Mouse (Mus musculus): ENCODE results near the gene Ehbp1. TPM values are rescaled to one million over a fixed set of nuclear protein-coding genes. Genes with fewer than 3 reads are reported as not detected.

Ehbp1 gene
- polyA plus RNA-seq, 1 experiment from 2014 or later, result 6.7 TPM

DNA sequence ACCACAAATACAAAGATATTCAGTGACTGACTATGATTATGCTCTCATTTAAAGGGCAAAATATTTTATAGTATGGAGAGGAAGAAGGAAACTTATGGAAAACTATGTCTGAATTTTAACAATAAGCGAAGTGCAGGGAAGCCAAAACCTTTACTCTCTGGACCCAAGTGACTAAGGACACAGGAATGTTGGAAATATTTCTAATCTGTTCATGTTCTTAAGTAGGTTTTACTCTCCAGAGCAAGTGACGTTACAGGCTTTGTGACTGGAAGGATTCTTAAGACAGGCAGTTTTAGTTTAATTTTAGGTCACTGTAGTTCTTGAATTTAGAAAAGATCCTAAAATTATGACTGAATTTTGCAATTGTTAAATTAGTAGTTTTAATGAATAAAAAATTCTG lies 333.3 kb downstream of the Ehbp1 start:
- DNase-seq (ENCODE audit: low spot score), result no peak
- Histone ChIP-seq H3K27me3 (replicated peaks; ENCODE audit: low read depth, poor library complexity, severe bottlenecking) (peaks cover 74% of the 10 kb centered on the region), H3K36me3 (replicated peaks) (no peaks in the 10 kb centered on the region), H3K4me1 (peaks cover 35% of the 10 kb centered on the region), H3K9me3 (no peaks in the 10 kb centered on the region), H3K4me3 (peak overlapping the region; percentile 45), H3K27ac (replicated peaks) (no peak overlapping the region)
- WGBS, result 9% methylated on average over 2 of the region's 2 CpGs

DNA sequence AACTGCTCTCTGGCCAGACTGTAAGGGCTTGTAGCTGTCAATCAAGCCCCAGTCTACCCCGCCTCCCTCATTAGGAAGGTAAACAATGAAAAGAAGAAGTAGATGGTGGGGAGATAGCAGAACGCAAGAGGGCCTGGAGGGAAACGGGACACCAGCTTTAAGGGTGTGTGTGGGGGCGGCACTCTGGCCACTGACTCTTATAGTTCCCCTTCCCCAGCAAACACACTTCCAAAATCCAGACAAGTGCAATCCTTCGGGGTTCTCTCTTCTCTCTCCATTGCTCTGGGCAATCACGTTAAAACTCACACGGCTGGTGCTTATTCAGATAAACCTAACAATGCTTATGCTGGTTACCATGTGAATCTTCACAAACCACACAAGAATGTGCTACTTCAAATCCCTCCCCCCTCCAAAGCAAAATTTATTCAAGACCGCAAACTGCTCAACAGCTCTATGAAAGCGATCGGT lies 333.9 kb downstream of the Ehbp1 start:
- H3K27me3 ChIP-seq (replicated peaks; ENCODE audit: low read depth, poor library complexity, severe bottlenecking), result peaks cover 80% of the 10 kb centered on the region
- H3K4me1 ChIP-seq, result peaks cover 41% of the 10 kb centered on the region
- WGBS, result under 1% methylated on average over 10 of the region's 10 CpGs
- peak; percentile 51 for DNase-seq (ENCODE audit: low spot score)
- H3K36me3 ChIP-seq (replicated peaks), result no peaks in the 10 kb centered on the region
- H3K27ac ChIP-seq (replicated peaks), result peak overlapping the region; percentile 72
- peak overlapping the region; percentile 45 for H3K4me3 ChIP-seq
- H3K9me3 ChIP-seq, result no peaks in the 10 kb centered on the region

DNA sequence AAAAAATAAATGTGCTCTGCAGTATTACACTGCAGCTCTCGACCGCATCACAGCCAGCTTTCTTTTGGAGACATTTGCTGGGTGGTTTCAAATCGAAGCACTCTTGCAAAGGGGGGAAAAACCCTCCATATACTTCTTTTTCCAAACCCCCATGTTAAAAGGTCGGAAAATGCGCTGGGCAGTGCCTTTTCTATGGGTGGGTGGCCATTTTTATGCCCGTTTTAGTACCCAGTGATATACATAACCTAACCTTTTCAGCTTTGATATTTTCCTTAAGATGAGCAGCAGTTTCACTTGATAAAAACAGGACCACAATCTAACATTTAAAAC lies 334.3 kb downstream of the Ehbp1 start:
- under 1% methylated on average over 6 of the region's 6 CpGs for WGBS
- Histone ChIP-seq H3K4me3 (peak overlapping the region; percentile 45), H3K9me3 (no peaks in the 10 kb centered on the region), H3K4me1 (peaks cover 46% of the 10 kb centered on the region), H3K36me3 (replicated peaks) (no peaks in the 10 kb centered on the region), H3K27ac (replicated peaks) (peak overlapping the region; percentile 72), H3K27me3 (replicated peaks; ENCODE audit: low read depth, poor library complexity, severe bottlenecking) (peaks cover 85% of the 10 kb centered on the region)
- no peak for DNase-seq (ENCODE audit: low spot score)

DNA sequence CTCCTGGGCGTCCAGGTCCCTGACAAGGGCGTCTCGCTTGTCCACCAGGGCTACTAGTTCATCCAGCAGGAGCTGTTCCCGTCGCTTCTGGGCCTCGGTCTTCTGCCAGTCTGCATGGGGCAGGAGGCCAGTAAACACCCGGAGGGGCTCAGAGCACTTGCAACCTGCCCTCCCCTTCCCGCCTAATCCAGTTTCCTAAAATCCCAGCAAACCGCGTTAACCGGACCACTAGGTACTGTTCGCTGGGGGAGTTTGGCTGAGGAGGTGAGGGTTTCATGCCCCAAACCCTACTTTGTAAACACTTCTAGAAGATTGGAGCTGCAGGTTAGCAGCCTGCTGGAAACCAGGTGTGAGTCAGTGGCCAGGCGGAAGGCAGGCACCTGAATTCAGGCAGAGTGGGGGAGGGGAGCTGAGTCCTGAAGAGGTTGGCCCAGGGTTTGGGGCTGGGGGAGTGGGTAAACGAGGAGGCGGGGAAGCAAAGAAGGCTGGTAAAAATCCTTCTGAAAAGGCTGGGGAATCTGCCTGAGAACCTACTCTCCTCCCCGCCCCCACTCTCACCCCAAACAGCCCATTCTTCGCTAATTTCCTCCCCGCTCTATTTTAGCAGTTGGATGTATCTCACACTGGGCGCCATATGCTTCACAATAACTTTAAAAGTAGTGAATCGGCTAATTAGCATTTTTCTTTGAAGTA lies 334.9 kb downstream of the Ehbp1 start:
- WGBS, result under 1% methylated on average over 20 of the region's 20 CpGs
- H3K27ac ChIP-seq (replicated peaks), result peak overlapping the region; percentile 72
- H3K27me3 ChIP-seq (replicated peaks; ENCODE audit: low read depth, poor library complexity, severe bottlenecking), result peaks cover 90% of the 10 kb centered on the region
- peak overlapping the region; percentile 45 for H3K4me3 ChIP-seq
- H3K36me3 ChIP-seq (replicated peaks), result no peaks in the 10 kb centered on the region
- H3K4me1 ChIP-seq, result peaks cover 51% of the 10 kb centered on the region
- H3K9me3 ChIP-seq, result no peaks in the 10 kb centered on the region
- DNase-seq (ENCODE audit: low spot score), result peak; percentile 69

DNA sequence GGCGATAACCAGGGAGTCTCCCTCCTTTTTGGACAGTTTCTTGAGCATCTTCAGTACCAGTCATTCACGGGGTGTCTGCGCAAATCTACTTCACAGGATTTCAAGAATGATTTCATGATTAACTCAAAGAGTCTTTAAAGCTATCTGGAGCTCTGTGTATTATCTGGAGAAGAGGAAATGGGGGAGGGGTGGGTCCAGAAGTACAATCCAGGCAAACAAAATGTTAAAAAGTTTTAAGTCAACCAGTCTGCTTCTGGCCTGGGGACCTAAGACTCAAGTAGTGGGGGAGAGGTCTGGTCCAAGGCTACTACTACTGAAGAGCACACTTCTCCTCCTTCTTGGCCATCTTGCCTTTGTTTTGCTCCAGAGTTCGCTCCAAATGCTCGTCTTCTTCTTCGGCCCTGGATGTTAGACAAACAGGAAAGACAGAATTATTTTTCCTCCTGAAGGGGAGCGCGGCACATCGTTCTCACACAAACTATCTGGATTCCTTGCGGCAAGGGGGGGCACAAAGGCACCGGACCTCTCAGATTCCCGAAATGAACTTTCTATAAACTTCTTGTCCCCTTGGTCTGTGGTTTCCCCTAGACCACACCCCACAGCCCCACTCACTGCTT lies 335.5 kb downstream of the Ehbp1 start:
- Histone ChIP-seq H3K27ac (replicated peaks) (peak overlapping the region; percentile 72), H3K36me3 (replicated peaks) (no peaks in the 10 kb centered on the region), H3K4me3 (peak overlapping the region; percentile 45), H3K4me1 (peaks cover 57% of the 10 kb centered on the region), H3K27me3 (replicated peaks; ENCODE audit: low read depth, poor library complexity, severe bottlenecking) (peaks cover 96% of the 10 kb centered on the region), H3K9me3 (no peaks in the 10 kb centered on the region)
- no peak for DNase-seq (ENCODE audit: low spot score)
- 6% methylated on average over 12 of the region's 12 CpGs for WGBS

DNA sequence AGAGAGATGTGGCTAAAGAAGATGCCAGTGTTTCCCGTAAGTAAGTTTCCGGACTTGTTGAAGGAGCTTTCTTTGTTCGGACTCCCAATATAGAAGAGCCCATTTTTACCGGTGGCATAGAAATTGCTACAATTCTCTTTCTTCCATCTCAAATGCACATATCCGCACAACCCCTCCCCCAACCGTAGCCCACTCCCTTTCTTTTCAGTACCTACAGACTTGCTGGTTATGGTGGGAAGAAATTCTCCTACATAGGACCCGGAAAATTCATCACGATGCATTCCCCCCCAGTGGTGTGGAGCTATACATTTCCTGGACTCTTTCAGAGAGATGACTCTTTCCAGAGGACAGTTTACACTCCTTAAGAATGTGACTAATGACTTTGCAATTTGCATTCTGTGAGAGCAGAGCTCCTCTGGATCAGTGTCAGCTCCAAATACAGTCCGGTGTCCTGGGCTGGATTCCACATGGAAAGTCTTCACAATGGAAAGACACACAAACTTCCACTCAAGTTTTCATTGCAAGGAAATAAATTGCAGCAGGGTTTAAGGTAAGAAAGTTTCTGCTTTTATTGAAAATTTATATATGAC lies 336.7 kb downstream of the Ehbp1 start:
- Histone ChIP-seq H3K4me3 (peak overlapping the region; percentile 73), H3K27me3 (replicated peaks; ENCODE audit: low read depth, poor library complexity, severe bottlenecking) (peaks cover 97% of the 10 kb centered on the region)
- WGBS, result 3% methylated on average over 9 of the region's 9 CpGs

DNA sequence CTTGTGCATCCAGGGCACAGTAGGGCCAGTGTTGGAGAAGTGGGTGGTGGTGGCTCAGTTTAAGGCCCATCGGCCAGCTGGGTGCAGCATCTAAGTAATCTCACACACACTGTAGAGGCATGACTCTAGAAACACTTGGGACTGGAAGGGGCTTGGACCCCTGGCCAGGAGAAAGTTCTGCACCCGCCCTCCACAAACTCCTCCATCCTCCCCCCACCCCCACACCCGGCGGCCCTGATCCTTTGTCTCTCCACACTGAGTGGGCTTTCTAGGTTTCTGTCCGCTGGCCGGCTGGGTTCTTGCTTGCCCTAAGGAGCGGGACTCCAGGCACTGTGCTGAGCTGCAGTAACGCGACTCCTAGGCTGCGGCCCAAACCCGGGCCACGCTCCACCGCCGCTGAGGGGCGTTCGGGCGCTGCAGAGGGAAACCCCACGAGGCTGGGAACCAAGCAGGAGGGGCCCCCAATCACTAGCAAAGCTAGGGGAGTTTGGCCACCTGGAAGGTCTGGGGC lies 337.7 kb downstream of the Ehbp1 start:
- Histone ChIP-seq H3K27ac (replicated peaks) (peak overlapping the region; percentile 74), H3K9me3 (no peaks in the 10 kb centered on the region), H3K4me1 (peaks cover 71% of the 10 kb centered on the region), H3K27me3 (replicated peaks; ENCODE audit: low read depth, poor library complexity, severe bottlenecking) (peaks cover 98% of the 10 kb centered on the region), H3K36me3 (replicated peaks) (no peaks in the 10 kb centered on the region), H3K4me3 (peak overlapping the region; percentile 73)
- WGBS, result 1% methylated on average over 18 of the region's 18 CpGs
- peak; percentile 76 for DNase-seq (ENCODE audit: low spot score)

More for the DNA sequence above, 336.7 kb downstream of the Ehbp1 start:
- Histone ChIP-seq H3K9me3 (no peaks in the 10 kb centered on the region), H3K36me3 (replicated peaks) (no peaks in the 10 kb centered on the region), H3K27ac (replicated peaks) (no peak overlapping the region), H3K4me1 (peaks cover 69% of the 10 kb centered on the region)
- DNase-seq (ENCODE audit: low spot score), result peak; percentile 50

DNA sequence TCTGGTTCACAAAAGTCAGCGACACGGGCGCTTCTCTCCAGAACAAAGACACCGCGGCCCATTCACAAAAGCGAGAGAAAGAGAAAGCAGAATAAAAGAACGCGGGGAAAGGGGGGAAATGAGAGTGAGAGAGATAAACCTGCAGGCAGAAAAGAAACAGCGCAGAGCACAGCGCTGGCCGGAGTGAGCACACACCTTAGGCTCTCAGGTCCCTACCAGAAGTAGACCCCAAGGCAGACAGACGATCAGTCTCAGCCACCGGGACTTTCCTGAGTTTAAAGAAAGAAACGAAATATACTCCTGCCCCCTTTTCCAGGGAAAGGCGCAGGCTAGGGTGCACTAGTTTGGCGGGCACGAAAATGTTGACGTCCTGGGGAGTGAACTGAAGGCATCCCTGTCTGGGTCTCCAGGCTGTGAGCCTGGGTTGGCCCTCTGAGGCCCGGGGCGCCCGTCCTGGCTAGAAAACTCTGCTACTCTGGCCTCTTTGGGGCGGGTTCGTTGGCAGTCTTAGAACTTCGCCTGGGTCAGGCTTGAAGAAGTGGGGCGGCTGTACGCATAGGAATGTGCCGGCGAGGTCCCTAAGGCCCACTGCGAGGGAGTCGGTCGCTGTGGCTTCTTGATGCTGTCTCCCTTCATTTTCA lies 338.6 kb downstream of the Ehbp1 start:
- peak overlapping the region; percentile 85 for H3K27ac ChIP-seq (replicated peaks)
- H3K27me3 ChIP-seq (replicated peaks; ENCODE audit: low read depth, poor library complexity, severe bottlenecking), result peaks cover 100% of the 10 kb centered on the region
- peaks cover 69% of the 10 kb centered on the region for H3K4me1 ChIP-seq
- WGBS, result under 1% methylated on average over 31 of the region's 31 CpGs
- H3K36me3 ChIP-seq (replicated peaks), result no peaks in the 10 kb centered on the region
- no peaks in the 10 kb centered on the region for H3K9me3 ChIP-seq
- peak; percentile 64 for DNase-seq (ENCODE audit: low spot score)
- H3K4me3 ChIP-seq, result peak overlapping the region; percentile 73

DNA sequence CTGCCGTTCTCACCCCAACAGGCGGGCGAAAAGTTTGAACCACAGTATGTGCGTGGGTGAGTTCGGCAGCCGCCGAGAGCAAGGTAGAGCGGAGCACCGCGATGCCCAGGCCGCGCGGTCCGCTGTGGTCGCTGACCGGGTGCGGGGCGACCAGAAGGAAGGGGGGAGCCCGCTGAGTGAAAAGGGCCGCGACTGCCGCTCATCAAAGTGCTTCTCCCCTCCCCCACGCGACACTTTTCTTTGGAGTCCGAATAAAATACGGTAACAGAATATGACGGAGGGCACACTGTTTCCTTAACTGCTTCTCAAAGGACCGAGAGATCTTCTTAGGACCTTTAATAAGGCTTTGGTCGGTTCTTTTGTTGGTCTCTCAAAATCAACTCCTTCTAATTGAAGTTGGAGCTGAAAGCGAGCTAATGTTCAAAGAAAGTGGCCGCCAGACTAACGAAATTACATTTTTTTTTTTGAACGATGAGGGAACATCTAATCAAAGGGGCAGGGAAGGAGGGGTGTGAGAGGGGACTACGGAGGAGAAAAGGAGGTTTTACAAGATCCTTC lies 339.2 kb downstream of the Ehbp1 start, which contains the start of gene Otx1:
Gene Otx1, minus strand, starts transcription at position 115 of the 558 bp plus-strand sequence.
- H3K27me3 ChIP-seq (replicated peaks; ENCODE audit: low read depth, poor library complexity, severe bottlenecking), result peaks cover 100% of the 10 kb centered on the region

DNA sequence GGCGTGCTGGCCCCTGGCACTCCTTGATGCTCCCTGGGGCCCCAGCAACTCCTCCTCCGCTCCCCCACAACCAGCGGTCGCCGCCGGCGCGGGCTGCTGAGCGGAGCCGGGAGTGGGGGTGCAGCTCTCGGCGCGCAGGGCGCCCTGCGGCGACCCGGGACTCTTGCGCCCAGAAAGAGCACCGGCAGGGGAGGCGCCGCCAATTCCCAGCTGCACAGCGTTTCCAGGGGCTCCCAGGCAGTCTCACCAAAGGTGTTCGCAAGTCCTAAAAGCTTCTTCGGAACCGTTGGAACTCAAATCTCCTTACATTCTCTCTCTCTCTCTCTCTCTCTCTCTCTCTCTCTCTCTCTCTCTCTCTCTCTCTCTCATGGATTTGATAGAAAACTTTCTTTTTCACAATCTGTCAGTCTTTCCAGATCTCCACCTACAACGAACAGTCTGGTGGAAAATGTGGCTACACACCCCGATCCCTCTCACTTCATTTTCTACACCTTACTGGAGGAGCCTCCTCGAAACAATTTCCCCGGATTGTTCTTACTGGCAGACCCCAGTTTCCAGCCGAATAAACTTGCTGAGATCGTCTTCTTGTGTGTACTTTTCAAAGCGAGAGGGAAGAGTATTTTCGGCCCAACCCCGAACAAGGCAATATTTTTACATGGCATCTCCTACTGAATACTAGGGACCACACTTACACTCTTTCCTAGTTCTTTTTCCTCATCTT lies 339.9 kb downstream of the Ehbp1 start:
- no peaks in the 10 kb centered on the region for H3K36me3 ChIP-seq (replicated peaks)
- peak overlapping the region; percentile 85 for H3K27ac ChIP-seq (replicated peaks)
- H3K9me3 ChIP-seq, result no peaks in the 10 kb centered on the region
- DNase-seq (ENCODE audit: low spot score), result no peak
- peak overlapping the region; percentile 73 for H3K4me3 ChIP-seq
- H3K4me1 ChIP-seq, result peaks cover 59% of the 10 kb centered on the region
- peaks cover 100% of the 10 kb centered on the region for H3K27me3 ChIP-seq (replicated peaks; ENCODE audit: low read depth, poor library complexity, severe bottlenecking)
- whole genome bisulfite sequencing, result under 1% methylated on average over 34 of the region's 34 CpGs

More for the DNA sequence above, 339.2 kb downstream of the Ehbp1 start, which contains the start of gene Otx1:
- Histone ChIP-seq H3K4me1 (peaks cover 63% of the 10 kb centered on the region), H3K4me3 (peak within 1 kb of the TSS; percentile 73), H3K36me3 (replicated peaks) (no peaks in the 10 kb centered on the region), H3K9me3 (no peaks in the 10 kb centered on the region), H3K27ac (replicated peaks) (peak within 1 kb of the TSS; percentile 85)
- WGBS, result under 1% methylated on average over 34 of the region's 34 CpGs
- DNase-seq (ENCODE audit: low spot score), result peak; percentile 68

DNA sequence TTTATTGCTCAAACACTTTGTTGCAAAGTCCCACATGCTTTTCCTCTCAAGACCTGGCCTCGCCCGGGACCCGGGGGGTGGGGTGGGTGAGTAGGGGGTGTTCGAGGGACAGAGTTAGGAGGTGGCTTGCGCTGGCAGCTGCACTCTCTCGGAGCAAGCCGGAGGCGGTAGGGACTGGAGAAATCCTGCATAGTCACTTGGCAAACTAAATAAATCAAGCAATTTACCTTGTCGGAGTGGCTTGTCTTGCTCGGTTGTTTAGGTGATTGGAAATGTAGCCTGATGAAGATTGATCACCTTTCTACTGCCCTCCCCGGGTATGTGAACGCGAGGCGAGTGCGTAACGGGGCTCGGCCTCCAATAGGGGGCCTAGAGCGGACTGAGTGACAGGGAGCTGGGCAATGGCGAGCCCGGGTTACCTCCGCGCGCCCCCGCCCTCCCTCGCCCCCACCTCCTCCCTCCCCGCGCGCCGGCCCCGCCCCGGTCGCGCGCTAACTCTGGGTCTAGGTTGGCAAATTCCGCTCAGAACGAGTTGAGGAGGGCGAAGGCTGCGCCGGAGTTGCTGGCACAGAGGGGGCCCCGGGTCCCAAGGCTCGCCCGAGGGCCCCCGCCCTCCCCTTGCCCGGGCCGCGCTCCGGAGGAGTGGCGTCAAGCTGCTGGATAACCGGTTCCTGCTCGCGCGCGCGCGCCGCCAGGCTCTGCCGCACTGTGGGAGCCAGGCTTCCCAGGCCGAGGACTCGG lies 340.6 kb downstream of the Ehbp1 start:
- Histone ChIP-seq H3K27ac (replicated peaks) (peak overlapping the region; percentile 85), H3K4me1 (peaks cover 60% of the 10 kb centered on the region), H3K9me3 (no peaks in the 10 kb centered on the region), H3K36me3 (replicated peaks) (no peaks in the 10 kb centered on the region), H3K4me3 (peak overlapping the region; percentile 73), H3K27me3 (replicated peaks; ENCODE audit: low read depth, poor library complexity, severe bottlenecking) (peaks cover 100% of the 10 kb centered on the region)
- DNase-seq (ENCODE audit: low spot score), result peak; percentile 90
- under 1% methylated on average over 59 of the region's 59 CpGs for WGBS
